Mouse (Mus musculus): Measurements from ENCODE around the gene Wdr60.
A peak's percentile ranks its signal among the peaks of the same experiment; 100 is the strongest.

The Wdr60 gene

DNA sequence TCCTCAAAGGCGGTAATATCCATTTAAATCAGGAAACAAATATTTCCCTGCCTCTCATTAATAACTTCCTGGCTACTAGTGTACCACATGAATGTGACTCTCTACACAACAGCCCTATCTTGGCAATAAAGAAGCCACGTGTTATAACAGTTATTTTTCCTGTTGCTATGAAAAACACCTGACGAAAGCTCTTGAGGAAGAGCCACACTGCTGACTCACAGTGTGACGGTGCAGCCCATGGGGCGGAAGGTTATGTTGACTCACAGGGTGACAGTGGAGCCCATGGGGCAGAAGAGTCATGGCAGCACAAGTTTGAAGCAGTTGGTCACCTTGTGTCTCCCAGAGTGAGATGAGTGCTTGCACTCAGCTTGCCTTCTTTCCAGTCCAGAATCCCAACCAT, 6.6 kb upstream of the Wdr60 start:
- DNase-seq (ENCODE audit: low spot score) = no peak

DNA sequence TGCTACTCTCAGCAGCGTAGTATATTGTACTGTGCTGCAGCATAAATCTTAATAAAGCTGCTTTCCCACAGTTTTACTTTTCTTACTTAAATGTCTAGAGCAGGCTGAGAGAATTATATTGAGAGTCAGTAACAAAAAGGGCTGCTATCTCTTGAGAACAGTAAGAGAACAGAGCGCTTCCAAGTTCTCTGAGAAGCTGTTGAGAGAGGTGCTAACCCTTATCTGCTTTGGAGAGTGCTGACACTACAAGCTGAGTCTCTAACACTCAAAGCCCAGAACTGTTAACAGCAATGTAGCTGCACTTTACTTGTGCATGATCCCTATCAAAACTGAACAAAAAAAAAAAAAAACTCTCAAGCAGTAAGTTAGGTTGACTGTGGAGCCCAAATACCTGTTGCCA, 2.5 kb upstream of the Wdr60 start:
- DNase-seq (ENCODE audit: low spot score) = no peak

DNA sequence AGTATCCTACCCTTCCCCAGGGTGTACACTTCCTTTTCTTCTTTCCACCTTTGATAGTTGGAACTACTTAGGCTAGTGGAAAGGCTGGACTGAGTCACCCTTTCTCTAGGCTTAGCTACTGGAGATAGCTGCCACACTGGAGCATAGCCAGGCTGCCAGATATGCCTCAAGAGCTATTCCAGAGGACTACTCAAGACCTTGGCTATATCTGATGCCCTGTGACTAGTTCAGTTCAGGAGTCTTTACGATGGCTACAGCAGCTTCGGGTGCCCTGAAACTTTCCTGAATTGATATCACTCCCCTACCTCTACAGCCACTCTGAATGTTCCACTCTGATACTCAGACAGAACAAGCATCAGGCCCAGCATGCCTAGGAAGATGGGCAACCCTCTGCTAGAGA, 1.9 kb upstream of the Wdr60 start:
- DNase-seq (ENCODE audit: low spot score) = peak; percentile 31

DNA sequence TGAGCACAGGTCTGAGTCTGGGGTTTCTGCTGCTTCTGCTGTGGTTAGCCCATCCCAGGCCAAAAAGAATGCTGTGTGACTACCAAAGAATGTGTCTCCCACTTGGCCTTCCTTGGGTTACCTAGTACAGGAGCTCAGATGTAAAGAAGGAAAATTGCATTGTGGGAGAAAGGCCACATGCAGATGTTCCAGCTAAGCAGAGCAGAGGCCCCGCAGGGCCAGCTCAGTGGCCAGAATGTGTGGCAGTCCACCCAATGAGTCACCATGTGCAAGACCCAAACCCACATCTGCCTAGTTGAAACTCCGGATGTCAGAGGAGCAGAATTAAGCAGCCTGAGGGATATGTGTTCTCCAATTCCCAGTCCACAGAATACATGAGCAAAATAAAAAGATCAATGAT, 4.5 kb downstream of the Wdr60 start:
- no peak for DNase-seq (ENCODE audit: low spot score)

DNA sequence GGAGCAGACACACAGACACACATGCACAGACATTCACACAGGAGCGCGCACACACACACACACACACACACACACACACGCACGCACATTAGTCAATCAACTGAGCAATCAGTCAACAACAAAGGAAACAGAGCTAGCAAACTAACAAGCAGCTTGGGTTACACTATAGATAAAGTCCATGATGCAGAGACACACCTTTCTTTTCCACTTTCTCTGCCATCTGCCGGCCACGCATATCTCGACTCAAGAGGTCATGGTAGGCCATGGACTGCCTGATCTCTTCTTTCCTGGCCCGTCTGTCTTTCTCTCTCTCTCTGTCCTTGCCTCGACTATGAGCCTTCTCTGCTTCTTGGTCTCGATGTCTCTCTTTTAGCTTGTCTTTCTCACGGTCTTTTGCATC, 7.2 kb downstream of the Wdr60 start:
- no peak for DNase-seq (ENCODE audit: low spot score)

DNA sequence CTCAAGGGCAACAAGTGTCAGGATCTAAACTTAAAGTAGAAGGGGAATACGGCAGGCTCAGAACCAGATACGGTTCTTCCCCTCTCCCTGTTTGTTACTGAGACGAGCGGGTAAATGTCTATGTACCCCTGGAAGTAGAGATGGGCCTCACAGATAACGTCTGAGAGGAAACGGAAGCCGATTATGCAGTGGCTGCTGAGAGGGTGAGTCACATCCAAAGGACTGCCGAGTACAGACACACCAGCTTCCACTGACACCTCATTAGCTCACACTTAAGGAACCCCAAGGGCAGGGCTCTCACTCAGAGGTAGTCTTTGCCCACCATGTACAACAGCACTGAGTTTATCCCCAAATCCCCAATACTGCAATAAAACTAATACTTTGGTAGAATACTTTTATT, 8.2 kb downstream of the Wdr60 start:
- no peak for DNase-seq (ENCODE audit: low spot score)

DNA sequence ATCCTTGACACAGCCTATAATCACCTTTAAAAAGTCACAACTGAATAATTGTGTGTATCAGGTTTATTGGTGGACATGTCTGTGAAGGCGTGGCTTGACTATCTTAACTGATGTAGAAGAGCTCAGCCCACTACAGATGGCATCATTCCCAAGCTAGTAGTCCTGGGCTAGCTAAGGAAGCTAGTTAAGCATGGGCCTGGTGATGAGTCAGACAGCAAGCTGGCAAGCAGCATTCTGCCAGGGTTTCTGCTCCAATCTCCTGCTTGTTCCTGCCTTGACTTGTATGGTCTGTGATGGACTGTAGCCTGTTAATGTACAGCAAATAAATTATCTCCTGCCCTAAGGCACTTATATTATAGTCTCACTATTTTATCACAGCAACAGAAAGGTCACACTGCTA, 18.2 kb downstream of the Wdr60 start:
- no peak for DNase-seq (ENCODE audit: low spot score)

DNA sequence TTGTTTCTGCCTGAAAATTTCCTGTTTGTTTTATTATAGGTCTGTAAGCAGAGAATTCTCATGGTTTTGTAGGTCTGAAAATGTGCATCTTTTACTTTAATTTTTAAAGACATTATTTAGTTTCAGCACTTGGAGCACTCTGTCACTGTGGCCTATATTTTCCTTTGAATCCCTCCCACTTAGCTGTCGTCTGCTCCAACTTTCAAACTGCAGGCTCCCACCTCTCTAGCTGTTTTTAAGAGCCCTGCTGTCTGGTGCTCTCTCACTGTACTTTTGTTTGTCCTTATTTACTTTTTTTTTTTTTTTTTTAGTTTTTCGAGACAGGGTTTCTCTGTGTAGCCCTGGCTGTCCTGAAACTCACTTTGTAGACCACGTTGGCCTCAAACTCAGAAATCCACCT, 24.0 kb downstream of the Wdr60 start:
- DNase-seq (ENCODE audit: low spot score) = no peak

DNA sequence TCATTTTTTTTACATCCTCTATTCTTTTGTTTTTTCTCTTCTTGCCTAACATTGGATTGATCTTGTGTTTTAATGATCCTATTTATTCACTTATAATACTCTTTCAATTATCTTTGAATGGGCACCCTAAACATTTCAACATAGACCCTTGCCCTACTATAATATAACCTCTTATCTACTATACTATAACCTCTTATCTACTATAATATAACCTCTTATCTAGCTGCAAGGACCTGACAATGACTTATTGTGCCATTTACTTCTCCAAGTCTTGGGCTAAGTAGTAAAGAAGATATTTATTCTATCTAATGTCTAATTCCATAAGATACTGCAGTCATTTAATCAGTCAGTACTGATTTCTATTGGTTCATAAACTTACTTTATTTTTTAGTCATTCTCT, 24.5 kb downstream of the Wdr60 start:
- DNase-seq (ENCODE audit: low spot score) = no peak

DNA sequence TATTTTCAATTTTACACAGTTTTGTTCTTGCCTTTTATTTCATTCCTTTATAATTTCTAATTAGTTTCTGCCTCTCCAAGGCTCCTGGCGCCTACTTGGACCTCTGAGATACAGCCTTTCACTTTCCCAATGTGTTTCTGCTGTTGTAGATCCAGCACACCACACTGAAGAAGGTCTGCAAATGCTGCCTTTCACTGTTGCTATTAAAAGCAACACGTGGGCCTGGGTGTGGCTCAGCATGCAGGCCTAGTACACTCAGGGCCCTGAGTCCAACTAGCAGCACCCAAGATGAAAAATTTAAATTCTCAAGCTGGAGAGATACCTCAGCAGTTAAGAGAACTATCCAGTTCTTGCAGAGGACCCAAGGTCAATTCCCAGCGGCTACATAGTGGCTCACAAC, 26.2 kb downstream of the Wdr60 start:
- DNase-seq (ENCODE audit: low spot score) = no peak

DNA sequence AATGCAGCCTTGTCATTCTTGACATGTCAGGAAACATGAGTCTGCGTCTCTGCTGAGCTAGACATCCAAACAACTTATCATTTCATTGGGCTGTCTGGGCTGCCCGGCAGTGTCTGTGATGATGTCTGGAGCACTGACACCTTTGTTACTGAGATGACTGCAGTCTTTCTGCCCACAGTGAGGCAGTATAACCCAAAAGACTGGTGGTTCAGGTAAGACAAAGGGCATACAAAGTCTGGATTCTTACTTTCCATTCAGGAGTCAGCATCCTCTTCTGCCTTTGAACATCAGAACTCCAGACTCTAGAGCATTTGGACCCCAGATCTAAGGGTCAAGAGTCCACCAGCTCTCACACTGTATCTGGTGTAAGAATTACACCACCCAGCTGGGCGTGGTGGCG, 27.5 kb downstream of the Wdr60 start:
- no peak for DNase-seq (ENCODE audit: low spot score)

DNA sequence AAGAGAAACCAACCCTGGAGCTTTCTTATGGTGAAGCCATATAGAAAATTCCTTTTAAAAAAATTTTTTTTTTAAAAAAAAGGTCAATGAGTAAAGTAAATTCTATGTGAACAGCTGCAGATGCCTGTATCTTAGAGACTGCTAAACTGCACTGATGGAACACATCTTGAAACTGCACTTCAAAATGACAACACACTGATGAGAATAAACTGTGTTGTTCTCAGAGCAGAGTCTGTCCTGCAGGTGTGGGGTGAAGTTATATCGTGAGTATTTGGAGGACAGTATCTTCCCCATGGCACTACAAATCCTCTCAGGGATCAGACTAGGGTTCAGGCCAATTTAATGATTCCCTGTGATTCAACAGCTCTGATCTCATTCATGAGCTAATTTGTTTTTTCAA, 30.8 kb downstream of the Wdr60 start:
- DNase-seq (ENCODE audit: low spot score) = no peak

DNA sequence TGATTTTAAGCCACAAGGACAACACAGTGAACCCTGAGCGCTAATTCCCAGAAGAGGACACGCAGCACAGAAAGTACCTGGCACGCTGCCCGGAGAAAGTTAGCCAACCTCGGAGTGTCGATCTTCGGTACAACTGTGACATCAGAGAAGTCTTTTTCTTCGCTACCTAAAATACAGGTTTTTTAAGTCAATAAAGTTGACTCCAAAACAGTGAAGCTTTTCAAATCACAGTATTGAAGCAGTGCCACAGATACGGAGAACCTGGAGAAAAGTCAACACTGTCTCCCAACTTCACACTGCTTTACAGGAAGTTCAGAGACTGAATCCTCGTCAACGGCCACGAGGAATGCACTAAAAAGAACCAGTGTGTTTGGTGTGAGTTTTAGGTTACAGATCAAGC, 31.2 kb downstream of the Wdr60 start:
- DNase-seq (ENCODE audit: low spot score) = peak; percentile 75

DNA sequence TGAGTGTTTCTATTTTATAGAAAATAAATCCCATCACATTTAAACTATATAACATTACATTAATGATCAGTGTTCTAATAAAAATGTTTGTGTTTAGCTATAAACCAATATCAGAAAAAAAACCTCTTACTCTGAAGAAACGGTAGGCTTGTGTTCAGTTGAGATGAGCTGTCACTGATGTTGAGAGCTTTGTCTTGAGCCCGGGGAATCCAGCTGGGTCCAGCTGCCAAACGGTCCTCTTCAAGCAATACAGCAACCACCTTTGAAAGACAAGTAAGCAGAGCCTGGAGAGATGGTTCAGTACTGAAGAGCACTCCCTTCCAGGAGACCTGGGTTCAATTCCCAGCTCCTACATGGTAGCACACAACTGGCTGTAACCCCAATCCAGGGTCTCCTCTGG, 33.4 kb downstream of the Wdr60 start:
- DNase-seq (ENCODE audit: low spot score) = no peak

DNA sequence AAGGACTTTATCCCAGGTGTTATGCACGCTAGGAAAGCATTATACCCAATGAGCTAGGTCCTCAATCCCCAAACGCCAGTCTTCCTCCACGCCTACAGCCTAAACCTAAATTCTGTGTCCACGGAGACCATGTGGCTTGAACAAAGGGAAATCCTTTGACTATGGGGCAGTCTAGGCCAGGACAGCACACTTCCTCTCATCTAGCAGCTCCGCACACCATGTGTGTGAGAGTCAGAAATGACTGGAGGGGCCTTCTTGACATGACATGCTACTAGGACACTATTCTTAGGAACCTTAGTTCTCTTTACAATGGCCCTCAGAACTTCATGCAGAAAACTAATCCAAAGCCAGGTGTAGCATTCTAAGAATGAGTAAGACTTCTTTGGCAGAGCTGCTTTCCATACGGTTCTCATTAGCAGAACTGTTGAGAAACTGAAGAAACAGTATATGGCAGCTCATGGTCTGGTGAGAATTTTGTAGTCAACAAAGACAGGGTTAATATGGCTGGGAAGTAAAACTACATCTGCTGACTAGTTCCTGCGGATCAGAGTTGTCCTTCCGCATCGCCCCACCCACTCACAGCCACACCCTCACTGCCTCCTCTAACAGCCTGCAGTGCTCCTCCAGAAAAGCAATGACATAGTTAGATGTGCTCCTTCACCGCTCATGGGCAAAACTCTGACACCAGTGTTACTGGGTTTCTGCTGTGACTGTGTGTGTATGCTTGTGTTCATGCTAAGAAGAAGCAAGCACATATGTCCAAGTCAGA, 36.3 kb downstream of the Wdr60 start:
- DNase-seq (ENCODE audit: low spot score) = no peak

DNA sequence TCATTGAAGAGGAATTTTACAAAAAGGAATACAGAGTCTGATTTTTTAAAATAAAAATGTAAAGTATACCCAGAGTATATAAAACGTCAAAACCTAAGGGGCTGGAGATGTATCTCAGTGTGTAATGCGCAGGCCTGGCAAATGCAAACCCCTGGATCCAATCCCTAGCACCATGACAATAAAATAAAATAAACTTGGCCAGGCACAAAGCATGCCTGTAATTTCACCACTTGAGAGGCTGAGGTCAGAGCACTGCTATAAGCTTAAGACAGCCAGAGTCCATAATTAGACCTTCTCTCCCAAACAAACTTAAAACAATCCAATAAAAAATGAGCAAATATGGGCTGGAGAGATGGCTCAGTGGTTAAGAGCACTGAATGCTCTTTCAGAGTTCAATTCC, 39.7 kb downstream of the Wdr60 start:
- no peak for DNase-seq (ENCODE audit: low spot score)

DNA sequence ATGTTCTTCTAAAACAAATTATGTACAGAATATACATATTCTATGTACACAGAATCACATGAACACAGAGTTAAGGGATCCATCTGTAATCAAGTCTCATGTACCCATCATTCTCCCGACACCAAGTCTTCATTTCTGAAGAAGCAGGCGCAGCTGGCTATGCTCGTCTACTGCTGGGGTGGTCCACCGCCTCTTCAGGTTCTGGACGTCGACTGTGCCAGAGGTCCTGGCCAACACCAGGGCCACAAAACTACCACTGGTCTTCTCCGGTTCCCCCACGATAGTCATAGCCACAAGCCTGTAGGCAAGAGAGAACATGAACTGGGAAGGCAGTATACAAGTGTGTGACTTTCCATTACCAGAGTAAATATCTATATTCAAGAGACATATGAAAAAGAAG, 55.3 kb downstream of the Wdr60 start:
- DNase-seq (ENCODE audit: low spot score) = no peak

DNA sequence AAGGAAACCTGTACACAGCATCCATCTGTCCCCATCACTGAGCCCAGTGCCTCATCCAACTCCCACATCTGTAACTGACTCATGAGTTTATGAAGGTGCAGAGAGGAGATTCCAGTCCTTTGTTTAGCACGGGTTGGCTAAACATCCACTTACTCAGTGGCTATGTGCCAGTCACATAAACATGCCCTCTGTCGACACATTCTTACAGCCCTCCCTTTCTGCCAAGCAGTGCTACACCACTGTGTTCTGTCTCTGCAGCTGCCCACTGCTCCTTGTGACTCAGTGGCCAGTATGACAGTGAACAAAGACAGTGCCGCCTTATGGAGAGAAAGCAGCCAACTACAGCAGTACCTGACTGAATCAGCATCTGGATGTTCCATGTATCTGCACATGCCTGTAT, 57.1 kb downstream of the Wdr60 start:
- DNase-seq (ENCODE audit: low spot score) = no peak

DNA sequence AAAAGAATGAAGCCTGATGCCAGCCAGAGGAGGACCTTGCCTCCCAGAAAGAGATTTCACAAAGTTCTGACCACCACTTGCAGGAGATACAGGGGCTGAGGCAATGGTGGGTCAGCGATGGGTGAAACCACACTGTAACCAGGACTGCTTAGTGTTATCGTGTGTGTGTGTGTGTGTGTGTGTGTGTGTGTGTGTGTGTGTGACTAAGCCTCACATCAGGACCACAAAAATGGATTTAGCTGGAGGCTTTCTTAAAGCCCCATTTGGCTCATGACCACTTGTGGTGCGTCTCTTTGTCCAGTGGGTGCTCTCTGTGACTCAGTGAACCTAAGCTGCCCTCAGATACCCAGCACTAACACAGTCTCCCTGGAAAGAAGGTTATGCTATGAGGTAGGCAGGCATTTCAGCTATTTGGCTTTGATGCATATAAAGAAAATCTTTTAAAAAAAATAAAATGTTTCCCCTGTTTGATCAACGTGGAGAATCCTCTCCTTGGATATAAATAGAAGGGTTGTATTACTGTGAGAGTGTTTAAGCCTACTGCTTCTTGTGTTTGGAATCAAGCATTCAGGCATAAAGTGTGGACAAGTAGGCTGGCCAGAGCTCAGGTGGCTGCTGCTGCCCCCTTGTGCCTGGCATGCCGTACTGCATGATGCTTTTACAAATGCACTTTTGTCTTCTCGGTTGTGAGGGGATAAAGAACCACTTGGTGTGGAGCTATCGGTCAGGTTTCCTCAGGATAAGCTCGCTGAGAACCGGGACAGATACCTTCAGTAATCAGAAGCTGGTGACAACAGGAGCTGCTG, 60.4 kb downstream of the Wdr60 start:
- DNase-seq (ENCODE audit: low spot score) = no peak

DNA sequence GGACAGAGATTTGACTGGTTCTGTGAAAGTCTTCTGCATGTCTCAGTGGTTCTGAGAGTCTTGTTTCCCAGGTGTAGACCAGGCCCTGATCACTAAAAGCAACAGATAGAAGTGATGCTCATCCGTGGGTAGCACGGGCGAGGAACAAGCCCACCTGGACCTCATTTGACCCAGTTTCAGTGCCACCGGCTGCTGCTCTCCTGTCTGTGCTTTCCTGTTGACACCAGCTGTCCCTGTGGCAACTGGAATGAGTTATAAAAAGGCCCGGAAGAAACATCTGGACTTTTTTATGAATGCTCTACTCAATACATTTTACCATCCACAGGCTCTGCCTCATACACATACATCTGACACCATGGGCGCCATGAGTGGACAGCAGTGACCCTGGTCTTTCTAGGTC, 64.0 kb downstream of the Wdr60 start:
- DNase-seq (ENCODE audit: low spot score) = no peak

DNA sequence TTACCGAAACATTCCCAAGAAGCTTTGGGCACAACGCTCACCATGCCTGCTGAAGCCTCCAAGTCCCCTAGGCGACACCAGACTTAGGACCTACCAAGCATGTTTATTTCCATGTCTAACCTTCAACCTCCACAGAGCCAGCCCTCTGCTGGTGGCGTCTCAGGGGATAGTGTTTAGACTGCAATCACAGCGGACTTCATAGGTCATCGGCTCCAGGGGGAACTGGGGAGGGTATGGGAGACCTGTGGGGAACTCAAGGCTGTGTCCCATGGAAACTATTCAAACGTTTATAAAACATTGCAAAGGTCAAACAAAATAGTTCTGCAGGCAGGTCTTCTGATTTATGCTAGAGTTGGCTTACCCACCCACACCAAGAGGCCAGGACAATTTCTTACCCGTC, 66.6 kb downstream of the Wdr60 start:
- no peak for DNase-seq (ENCODE audit: low spot score)

DNA sequence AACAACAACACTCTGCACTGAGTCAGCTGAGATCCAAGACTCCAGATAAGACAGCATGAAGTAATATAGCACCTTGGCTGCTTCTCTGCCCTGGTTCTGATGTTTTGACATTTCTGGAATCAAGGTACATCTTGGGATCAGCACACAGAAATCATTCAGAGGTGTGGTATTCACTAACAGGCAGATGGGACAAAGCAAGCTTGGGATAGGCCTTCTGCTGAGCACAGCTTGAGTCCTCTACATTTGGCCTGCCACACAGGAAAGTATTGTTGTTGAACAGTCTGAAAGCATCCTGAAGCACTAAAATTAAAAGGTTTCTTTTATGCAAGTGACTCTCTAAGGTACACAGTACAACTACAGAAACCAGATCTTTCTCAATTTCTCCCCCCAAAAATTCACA, 68.2 kb downstream of the Wdr60 start:
- no peak for DNase-seq (ENCODE audit: low spot score)

DNA sequence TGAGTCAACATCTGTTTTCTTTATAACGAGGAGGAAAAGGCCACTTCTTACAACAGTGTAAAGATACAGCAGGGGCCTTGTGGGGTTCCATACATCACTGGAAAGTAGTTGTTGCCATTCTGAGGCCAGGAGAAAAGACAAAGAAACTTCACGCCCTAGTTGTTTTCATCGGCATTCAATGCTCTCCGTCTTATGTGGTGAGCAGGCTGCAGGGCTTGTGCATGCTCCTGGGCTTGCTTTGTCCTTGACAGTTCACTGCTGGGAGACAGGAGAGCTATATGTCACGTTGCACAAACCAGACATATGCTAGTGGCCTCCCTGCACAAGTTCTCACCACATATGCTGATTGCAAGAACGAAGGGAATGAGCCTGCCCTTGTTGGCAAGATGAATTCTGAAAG, 68.9 kb downstream of the Wdr60 start:
- no peak for DNase-seq (ENCODE audit: low spot score)
